Mouse (Mus musculus) thymus, adult 18-20 months (tissue): ENCODE results near the gene Olfr1462.

Experiments
- DNase-seq, 2 experiments: peaks; one replicate each; pipeline ENCODE4 v3.0.0; 2022; ENCODE audit warnings: mixed read lengths in 2 of 2

The Olfr1462 gene

DNA sequence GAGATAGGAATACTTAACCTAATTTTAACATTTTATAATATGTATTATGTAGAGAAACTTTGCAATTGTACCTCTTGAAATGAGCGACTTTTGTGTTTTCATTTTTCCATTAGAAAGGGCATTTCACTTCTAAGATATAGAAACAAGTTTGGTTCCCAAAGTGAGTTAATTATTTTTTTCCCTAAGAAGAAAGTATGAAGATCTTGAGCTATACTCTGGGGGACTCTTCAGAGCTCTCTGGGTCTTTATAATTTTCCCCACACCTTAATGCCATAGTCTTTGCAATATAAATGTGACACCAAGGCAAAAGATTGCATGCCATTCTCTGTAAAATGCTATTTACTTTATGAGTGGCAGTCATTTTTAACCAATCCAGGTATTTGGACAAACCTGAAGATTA is at the start of gene Olfr1462:
TSS of gene Olfr1462 (plus strand) at position 301 of the 400 bp plus-strand sequence.
- DNase-seq: no peak

- DNase-seq: no peak
Observed at GRCm38 (mm10) chr19:13149449-13149848, 36.1 kb upstream of the Olfr1462 start, which contains the start of gene Olfr1459. TSS of gene Olfr1459 (minus strand) at chr19:13149549.

DNA sequence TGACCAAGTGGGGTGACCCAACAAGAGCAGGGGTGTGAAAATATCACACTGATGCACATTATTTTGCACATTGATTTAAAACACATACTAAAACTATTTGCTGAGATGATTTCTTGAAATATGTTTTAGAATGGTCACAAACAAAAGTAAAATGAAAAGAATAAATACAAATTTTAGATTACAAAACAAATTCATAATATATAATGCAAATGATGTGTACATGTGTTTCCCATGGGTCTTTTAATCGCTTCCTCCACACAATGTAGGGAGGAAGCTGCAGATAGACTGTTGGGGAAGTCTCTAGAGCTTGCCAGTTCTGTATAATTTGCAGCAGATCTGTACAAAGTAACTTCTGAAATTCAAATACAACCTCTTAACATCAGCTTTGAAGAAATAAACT is 22.8 kb upstream of the Olfr1462 start, which contains the start of gene Olfr1461:
TSS of gene Olfr1461 (plus strand) at position 301 of the 400 bp plus-strand sequence.
- DNase-seq: no peak

GRCm38 (mm10) chr19:13221666-13222065 is 36.1 kb downstream of the Olfr1462 start:
- no peak for DNase-seq

- DNase-seq: no peak
Observed at GRCm38 (mm10) chr19:13231028-13231427, 45.5 kb downstream of the Olfr1462 start, which contains the start of gene Olfr1463. TSS of gene Olfr1463 (plus strand) at chr19:13231328.
